Mouse (Mus musculus): Measurements from ENCODE around the gene Rap2c.

DNA sequence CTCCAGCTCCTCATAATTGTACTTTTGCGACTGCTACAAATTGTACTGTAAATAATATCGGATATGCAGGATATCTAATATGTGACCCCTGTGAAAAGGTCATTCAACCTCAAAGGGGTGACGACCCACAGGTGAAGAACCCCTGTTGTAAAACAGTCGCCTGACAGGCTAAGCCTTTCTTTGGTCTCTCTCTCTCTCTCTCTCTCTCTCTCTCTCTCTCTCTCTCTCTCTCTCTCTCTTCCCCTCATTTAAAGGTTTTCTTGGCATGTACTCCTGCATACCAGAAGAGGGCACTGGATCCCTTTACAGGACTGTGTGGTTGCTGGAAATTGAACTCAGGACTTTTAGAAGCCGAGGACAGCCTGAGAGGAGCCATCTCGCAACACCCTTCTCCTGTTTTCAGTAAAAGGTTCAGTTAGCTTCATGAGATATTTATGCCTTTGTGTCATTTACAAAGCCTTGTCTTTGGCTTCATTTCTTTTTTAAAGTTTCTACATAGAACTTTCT is 47.4 kb upstream of the Rap2c start:
- TF ChIP-seq CTCF (conservative IDR thresholded peaks at IDR 0.05; ENCODE audit: insufficient read depth, insufficient read length, low read depth, low read length) (no peak), POLR2A (IDR thresholded peaks at IDR 0.05; ENCODE audit: low read depth, low read length) (no peak)
